Mouse (Mus musculus): Measurements from ENCODE around the gene Ltf.

The Ltf gene

DNA sequence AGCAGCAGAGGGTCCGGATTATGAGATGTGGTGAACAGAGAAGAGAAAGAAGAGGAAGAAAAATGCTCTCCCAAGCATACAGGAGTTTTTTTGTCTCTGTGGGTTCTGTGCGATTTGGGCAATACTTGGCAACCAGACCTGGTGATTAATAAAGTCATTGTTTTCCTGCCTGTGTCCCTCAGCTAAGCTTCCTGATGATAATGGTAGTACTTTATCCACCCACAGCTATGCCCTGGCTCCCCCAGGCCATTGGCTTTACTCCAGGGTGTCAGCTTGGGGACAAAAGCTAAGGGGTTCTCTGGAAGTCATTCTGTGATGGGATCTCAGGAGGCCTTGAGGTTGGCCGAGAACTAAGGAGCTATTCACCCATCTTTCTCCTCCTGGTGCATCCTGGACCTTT, 7.0 kb upstream of the Ltf start:
- in situ Hi-C loops (cut with MboI; ENCODE audit: low pct_unique_long_range_greater_than_20kb in 1 of 2, low sequenced_read_pairs in 2 of 2, unreplicated experiment in 1 of 2), result no loop called here

DNA sequence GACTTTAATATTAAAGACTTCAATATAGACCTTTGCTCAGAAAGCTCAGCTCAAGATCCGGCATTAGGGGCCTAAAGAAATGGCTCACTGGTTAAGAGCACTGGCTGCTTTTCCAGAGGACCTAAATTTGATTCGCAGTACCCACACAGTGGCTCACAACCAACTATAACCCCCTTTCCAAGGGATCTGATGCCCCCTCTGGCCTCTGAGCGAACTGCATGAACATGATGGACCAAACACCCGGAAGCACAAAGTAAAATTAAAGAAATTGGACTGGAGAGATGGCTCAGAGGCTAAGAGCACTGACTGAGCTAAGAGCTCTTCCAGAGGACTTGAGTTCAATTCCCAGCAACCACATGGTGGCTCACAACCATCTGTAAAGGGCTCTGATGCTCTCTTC, 3.4 kb upstream of the Ltf start:
- in situ Hi-C loops (cut with MboI; ENCODE audit: low pct_unique_long_range_greater_than_20kb in 1 of 2, low sequenced_read_pairs in 2 of 2, unreplicated experiment in 1 of 2), result no loop called here

DNA sequence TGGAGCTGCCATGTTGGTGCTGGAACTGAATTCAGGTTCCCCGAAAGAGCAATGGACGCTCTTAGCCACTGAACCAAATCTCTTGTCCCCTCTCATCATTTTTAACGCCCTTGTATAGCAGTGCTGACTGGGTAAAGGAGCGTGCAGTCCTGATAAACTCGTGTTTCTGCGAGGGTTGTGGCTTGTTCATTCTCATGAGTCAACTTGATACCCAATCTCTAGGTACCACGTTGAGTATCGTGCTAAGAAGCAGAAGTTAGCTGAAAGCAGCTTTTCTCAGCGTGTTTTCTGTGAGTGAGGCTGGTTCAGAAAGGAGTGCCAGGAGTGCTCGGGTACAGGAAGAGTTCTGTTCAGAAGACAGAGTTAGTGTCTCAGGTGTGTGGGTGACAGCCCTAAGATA, 7.7 kb downstream of the Ltf start:
- in situ Hi-C loops (cut with MboI; ENCODE audit: low pct_unique_long_range_greater_than_20kb in 1 of 2, low sequenced_read_pairs in 2 of 2, unreplicated experiment in 1 of 2), result no loop called here

DNA sequence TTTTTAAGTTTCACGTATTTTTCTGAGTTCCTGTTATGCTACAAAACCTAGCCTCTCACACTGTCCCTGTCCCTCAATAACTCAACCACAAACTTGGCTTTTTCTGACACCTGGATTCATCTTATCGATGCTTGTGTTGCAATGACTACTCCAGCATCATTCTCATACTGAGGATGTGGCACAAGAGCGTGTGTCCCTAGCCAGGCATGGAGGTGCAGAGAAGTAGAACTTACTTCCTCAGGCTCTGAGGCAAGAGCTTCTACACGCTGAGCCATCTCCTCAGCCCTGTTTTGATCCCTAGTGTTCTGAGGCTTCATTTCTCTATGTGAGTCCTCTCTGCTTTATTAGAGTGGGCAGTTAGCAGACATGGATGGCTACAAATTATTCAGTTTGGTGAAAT, 14.6 kb downstream of the Ltf start:
- in situ Hi-C loops (cut with MboI; ENCODE audit: low pct_unique_long_range_greater_than_20kb in 1 of 2, low sequenced_read_pairs in 2 of 2, unreplicated experiment in 1 of 2), result no loop called here

DNA sequence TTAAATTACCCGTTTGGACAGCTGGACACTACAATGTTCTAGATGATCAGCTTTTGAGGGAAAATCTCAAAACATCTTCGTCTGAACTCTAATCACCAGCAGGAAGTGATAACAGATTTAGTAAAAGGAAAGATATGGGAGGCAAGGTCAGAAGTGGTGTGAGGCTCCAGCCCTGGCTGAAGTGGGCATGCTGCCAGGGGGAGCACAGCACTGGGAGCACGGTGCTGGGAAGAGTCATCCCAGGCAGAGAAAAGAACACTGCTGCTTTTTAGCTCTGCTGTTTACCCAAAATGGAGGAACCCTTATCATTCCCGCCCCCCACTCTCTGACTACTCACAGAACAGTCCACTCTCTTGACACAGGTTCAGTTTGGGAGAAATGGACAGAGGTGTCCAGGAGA, 20.9 kb downstream of the Ltf start:
- in situ Hi-C loops (cut with MboI; ENCODE audit: low pct_unique_long_range_greater_than_20kb in 1 of 2, low sequenced_read_pairs in 2 of 2, unreplicated experiment in 1 of 2), result no loop called here

DNA sequence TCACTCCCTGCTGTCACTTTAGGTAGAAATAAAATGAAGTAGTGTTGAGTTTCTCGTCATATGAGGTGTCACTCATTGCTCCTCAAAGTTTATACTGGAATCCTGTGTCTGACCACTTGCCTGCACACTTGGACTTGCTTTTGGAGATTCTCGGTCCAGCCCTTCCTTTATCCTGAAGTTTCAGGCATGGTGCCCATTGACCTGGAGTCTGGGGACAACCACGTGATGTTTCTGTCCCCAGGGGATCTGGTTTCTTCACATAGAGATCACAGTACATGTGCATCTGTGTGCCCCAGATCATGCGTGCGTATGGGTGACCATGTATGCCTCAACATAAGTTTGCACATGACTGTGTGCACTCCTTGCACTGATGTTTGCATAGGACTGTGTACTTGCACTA, 23.2 kb downstream of the Ltf start:
- in situ Hi-C loops (cut with MboI; ENCODE audit: low pct_unique_long_range_greater_than_20kb in 1 of 2, low sequenced_read_pairs in 2 of 2, unreplicated experiment in 1 of 2), result no loop called here

DNA sequence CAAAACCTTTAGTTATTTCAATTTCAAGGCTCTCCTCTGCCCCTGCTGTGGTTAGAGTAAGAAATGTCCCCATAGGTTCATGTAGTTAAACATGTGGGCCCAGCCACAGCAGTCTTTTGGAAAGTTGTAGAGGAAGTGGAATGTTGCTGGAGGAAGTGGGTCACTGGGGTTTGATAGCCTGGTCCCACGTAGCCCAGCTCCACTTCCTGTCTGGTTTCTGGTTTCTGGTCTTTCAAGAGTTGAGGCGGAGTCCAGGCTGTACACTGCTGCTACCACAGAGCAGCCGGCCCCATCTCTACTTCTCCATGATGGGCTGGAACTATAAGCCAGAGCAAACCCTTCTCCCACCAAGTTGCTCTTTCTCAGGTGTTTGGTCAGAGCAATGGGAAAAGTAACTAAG, 27.2 kb downstream of the Ltf start:
- in situ Hi-C loops (cut with MboI; ENCODE audit: low pct_unique_long_range_greater_than_20kb in 1 of 2, low sequenced_read_pairs in 2 of 2, unreplicated experiment in 1 of 2), result no loop called here

DNA sequence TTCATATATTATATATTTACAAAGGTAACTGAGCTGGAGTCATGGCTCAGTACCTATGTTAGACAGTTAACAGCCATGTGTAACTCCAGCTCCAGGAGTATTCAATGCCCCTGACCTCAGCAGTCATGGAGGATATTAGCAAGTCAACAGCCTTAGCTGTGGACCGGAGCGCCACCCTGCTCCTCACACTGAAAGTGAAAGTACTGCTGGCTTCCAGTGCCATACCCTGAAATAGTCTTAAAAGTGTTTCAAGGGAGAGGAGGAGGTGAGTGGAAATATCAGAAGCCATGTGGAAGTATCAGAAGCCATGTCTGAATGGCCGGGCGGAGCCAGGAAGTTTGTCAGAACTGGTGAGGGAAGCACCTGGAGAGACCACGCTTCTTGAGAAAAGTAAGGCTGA, 28.2 kb downstream of the Ltf start:
- in situ Hi-C loops (cut with MboI; ENCODE audit: low pct_unique_long_range_greater_than_20kb in 1 of 2, low sequenced_read_pairs in 2 of 2, unreplicated experiment in 1 of 2), result no loop called here

DNA sequence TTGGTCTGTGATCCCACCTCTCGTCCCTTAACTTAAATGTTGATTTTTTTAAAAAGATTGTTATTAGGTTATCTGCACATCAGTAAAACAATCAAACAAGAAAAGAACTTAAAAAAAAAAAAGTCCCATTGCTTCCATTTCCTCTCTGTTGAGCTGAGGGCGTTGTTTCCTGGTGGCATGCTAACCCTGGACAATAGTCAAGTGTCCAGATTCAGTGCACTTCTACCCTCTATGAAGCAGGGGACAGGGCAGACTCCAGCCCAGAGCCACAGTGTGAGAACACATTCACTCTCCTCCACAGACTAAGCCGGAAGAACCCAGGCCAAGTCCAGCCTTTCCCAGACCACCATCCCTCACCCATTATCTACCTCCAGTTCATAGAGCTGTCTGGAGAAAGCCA, 29.4 kb downstream of the Ltf start:
- in situ Hi-C loops (cut with MboI; ENCODE audit: low pct_unique_long_range_greater_than_20kb in 1 of 2, low sequenced_read_pairs in 2 of 2, unreplicated experiment in 1 of 2), result no loop called here

DNA sequence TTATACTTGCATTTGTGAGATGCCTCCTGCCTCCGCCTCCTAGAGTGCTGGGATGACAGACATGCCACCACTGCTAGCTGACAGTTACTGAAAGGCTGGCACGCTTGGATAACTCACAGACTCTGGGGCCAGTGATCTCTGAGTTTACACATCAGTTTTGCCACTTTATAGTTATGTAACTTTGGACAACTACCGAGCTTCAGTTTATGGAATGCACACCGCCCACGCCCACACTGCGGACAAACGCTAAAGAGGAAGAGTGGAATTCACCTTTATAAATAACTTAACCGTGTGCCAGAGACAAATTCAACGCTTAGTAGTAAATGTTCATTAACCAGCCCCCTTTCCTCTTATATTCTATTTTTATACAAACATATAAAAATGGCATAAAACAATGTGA, 35.9 kb downstream of the Ltf start:
- in situ Hi-C loops (cut with MboI; ENCODE audit: low pct_unique_long_range_greater_than_20kb in 1 of 2, low sequenced_read_pairs in 2 of 2, unreplicated experiment in 1 of 2), result loop anchor here in 1 of 2 experiments (25.0 kb wide), 1 partner anchor 143 kb away; the partner anchor contains the start of gene Fam240a

DNA sequence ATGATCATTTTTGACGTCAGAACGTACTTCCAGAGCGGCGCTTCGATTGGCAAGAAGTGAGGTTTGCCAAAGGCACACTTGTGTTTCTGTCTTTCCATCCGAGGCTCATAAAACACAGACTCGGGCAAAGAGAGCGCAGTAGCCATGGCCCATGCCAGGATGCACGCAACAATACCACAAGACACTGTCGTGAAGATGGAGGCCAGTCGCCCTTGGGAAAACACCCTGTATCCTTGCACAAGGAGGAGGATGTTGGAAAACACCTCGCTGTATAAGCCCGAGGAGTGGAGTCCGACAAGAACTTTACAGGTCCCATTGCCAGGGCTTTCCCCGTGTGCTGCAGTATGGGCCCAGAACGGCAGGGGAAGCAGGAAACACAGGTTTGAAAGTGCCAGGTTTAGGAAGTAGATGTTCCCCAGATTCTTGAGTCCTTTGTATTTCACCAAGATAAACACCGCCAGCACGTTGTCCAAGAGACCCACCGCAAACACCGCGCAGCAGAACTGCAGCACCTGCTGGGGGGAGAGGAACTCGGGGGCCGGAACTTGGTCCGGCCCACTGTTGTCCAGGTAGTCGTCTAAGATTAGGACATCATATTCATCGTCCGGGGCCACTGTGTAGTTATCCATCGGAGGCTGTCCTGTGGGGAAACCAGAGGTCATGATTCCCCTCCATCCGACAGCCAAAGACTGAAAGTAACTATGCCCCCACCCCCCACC, 36.9 kb downstream of the Ltf start:
- in situ Hi-C loops (cut with MboI; ENCODE audit: low pct_unique_long_range_greater_than_20kb in 1 of 2, low sequenced_read_pairs in 2 of 2, unreplicated experiment in 1 of 2), result loop anchor here in 1 of 2 experiments (25.0 kb wide), 1 partner anchor 144 kb away; the partner anchor contains the start of gene Fam240a

DNA sequence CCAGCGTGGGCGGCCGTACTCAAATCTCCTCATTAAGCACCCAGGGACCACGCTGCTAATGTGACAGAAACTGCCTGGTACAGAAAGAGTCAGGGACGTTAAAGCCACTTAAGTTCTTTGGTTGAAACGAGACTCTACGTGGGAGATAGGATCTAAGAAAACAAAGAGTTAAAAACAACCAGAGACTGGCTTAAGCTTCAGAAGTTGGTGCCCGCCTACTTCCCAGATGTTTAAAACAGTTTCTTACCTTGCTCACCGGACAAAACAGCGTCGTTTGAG, 37.4 kb downstream of the Ltf start:
- in situ Hi-C loops (cut with MboI; ENCODE audit: low pct_unique_long_range_greater_than_20kb in 1 of 2, low sequenced_read_pairs in 2 of 2, unreplicated experiment in 1 of 2), result loop anchor here in 1 of 2 experiments (25.0 kb wide), 1 partner anchor 144 kb away; the partner anchor contains the start of gene Fam240a

DNA sequence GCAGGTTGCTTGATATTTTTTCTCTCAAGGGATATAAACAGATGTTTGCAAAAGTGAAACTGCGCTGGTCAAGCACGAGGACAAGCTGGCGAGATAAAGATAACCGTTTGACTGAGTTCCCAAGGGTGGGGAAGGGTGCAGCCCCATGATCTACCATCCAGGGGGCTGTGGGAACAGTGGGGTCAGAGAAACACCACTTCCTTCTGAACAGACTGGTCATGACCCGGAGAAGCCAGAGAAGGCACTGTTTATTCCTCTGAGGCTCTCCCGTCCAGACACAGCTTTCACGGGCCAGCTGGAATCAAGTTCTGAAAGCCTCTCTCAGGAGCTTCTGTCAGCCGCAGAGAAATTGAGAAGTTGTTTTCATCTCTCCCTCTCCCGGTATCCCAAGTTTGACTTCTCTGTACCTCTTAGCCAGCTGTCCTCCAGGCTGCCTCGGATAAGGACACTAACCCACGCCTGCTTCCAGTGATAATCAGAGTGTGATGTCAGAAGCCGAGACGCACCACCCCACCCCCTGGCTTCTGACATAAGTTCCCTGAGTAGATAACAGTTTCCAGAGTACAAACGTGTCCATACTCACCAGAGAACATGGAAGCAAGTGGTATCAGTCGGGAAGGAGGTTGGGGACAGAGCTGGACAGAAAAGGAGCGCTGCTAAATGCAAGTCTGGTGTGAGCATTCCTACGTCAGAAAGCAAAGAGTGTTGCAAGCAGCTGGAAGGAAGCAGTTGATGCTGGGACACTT, 37.9 kb downstream of the Ltf start, which contains the start of gene Ccrl2:
Gene Ccrl2 (minus strand): TSS at position 722 of the 746 bp plus-strand sequence.
- in situ Hi-C loops (cut with MboI; ENCODE audit: low pct_unique_long_range_greater_than_20kb in 1 of 2, low sequenced_read_pairs in 2 of 2, unreplicated experiment in 1 of 2), result loop anchor here in 1 of 2 experiments (25.0 kb wide), 1 partner anchor 145 kb away; the partner anchor contains the start of gene Fam240a

DNA sequence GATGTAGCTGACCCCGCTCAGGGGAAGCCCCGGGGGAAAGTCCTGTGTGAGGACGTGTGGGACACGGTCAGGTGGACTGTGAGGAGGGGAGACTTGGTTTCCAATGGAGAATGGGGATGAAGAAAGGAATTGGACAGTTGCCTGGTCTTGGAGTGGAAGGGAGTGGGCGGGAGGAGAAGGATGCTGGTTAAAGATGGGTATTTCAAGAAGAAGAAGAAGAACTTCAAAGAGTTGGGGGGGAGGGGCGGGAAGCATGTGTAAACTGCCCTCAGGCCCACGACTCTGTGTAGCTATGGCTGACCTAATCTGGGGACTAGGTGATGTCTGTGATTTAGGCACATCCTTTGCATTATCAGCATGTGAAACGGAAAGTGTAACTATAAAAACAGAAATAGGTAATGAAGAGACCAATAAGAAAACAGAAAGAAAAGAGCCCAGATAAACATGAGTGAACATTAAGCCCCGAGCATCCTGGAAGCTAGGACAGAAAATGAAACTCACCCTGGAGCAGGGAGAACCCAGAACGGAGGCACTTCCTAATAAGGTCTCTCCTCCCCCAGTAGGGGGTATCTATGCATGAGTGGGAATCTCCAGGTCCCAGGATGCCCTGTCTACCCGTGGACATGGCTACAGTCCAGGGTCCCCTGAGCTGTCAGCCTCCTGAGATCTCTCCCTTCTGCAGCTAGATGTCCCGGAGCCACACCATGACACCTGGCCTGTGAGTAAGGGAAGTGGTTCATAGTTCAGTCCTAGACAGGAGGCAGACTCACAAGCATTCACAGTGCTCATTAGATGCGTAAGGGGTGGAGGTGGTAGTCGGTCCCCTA, 38.7 kb downstream of the Ltf start:
- in situ Hi-C loops (cut with MboI; ENCODE audit: low pct_unique_long_range_greater_than_20kb in 1 of 2, low sequenced_read_pairs in 2 of 2, unreplicated experiment in 1 of 2), result loop anchor here in 1 of 2 experiments (25.0 kb wide), 1 partner anchor 145 kb away; the partner anchor contains the start of gene Fam240a

DNA sequence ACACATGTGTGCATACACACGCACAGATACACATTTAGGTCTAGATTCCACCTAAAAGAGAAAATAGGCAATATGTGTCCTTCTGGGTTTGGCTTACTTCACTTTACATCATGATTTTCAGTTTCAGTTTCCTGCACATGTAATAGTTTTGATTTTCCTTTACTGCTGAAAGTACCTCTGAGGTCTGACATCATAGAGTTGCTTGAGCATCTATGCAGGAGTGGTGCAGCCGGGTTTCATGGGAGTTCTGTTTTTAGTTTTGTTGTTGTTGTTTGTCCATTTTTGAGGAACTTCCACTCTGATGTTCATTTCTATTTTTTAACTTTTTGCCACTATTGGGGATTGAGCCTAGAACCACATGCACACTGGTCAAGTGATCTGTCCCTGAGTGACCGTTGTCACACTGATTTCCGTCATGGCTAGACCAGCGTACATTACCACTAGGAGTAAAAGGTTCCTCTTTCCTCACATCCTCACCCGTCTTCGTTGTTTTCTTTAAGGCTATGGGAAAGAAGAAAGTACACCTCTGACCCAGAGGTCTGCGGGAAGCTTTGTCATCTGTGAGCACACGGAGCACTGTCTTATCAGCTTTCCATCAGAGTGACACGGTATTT, 40.0 kb downstream of the Ltf start:
- in situ Hi-C loops (cut with MboI; ENCODE audit: low pct_unique_long_range_greater_than_20kb in 1 of 2, low sequenced_read_pairs in 2 of 2, unreplicated experiment in 1 of 2), result loop anchor here in 1 of 2 experiments (25.0 kb wide), 1 partner anchor 147 kb away; the partner anchor contains the start of gene Fam240a

DNA sequence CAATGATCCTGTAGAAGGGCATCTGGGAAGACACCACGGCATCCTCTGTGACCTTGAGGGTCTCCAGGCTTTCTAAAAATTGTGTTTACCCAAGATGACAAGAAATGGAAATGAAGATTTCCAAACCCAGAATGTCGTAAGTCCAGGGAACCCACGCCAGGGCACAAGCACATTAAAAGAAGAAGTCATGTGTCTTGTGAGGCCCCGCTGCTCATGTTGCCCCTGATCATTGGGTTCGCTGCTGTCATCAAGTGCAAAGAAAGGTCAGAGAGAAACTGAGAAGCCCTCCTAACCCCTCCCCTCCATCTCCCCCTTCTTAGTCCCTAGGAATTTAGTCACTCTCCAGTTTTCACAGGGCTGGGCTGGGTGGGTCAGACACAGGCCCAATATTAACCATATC, 43.8 kb downstream of the Ltf start:
- in situ Hi-C loops (cut with MboI; ENCODE audit: low pct_unique_long_range_greater_than_20kb in 1 of 2, low sequenced_read_pairs in 2 of 2, unreplicated experiment in 1 of 2), result loop anchor here in 1 of 2 experiments (25.0 kb wide), 1 partner anchor 151 kb away; the partner anchor contains the start of gene Fam240a

DNA sequence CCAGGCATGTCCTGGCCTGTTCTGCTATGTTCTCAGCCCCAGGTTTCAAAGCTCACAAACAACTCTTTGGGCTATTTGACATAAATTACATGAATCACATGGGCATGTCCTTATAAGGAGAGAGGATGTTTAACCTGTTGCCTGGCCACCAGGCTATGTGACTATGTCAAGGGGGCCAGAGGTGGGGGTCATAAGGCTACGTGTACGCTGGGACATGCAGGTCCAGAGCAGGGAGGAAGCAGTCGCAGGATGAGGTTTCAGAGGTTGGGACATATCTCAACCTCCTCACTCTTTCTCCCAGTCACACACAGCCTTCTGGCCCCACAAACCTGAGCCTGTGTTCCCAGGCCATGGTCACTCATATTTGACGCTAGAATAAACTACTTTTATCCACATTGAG, 48.0 kb downstream of the Ltf start:
- in situ Hi-C loops (cut with MboI; ENCODE audit: low pct_unique_long_range_greater_than_20kb in 1 of 2, low sequenced_read_pairs in 2 of 2, unreplicated experiment in 1 of 2), result loop anchor here in 1 of 2 experiments (25.0 kb wide), 1 partner anchor 155 kb away; the partner anchor contains the start of gene Fam240a

DNA sequence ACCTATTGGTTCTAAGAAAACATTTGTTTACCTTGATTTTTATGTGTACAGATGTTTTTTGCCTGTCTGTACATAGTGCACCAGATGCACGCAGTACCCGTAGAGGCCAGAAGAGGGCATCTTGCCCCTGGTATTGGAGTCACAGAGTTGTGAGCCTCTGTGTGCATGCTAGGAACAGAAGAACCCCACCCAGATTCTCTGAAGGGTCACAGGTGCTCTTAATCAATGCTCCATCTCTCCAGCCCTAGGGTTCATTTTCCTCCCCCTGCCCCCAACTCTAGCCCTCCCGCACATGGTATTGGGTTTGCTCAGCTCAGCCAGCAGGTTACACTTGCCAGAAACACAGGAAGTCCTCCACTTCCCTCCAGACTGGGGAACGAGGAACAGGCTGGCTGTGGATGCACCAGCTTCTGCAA, 51.5 kb downstream of the Ltf start:
- in situ Hi-C loops (cut with MboI; ENCODE audit: low pct_unique_long_range_greater_than_20kb in 1 of 2, low sequenced_read_pairs in 2 of 2, unreplicated experiment in 1 of 2), result loop anchor here (10.0 to 25.0 kb wide), 2 partner anchors 158 to 166 kb away; partner anchors contain the start of gene Fam240a (in 1 of the 2)

Data from mouse embryonic stem cell (cell line).